Mouse (Mus musculus) heart, embryonic 14.5 days (tissue): ENCODE data around the gene Cbx5. TPM values are rescaled to one million over a fixed set of nuclear protein-coding genes. Genes with fewer than 3 reads are reported as not detected.

Experiments
- ATAC-seq: fragments of 200-750 bp; cut with Nextera tagmentation; 2 replicates; pipeline ENCODE4 v1.8.0; 2017; ENCODE audit warnings: low read depth, moderate TSS enrichment; ENCODE audit not compliant: insufficient number of reproducible peaks, insufficient read depth, low FRiP score
- H3K27ac ChIP-seq, 2 experiments: fragments of 200-500 bp in 1 of 2; fragments of 300-500 bp in 1 of 2; sonication (generic) in 1 of 2; replicated peaks in 1 of 2; 2 replicates each; pipeline ENCODE4 v1.5.1; 2012 to 2014; ENCODE audit warnings: low read depth in 2 of 2, low read length in 2 of 2, control low read depth in 1 of 2, mild to moderate bottlenecking in 1 of 2, mixed read lengths in 1 of 2; ENCODE audit not compliant: control insufficient read depth in 1 of 2, insufficient read depth in 1 of 2
- H3K27me3 ChIP-seq: fragments of 300-500 bp; sonication (generic); 2 replicates; pipeline ENCODE4 v1.6.1; 2014; ENCODE audit warnings: mild to moderate bottlenecking, low read length, control low read depth; ENCODE audit not compliant: control insufficient read depth, insufficient read depth
- H3K36me3 ChIP-seq: fragments of 300-500 bp; sonication (generic); 2 replicates; pipeline ENCODE4 v1.6.1; 2014; ENCODE audit warnings: mild to moderate bottlenecking, control low read depth, low read length, mixed read lengths; ENCODE audit not compliant: control insufficient read depth, insufficient read depth
- H3K4me1 ChIP-seq, 2 experiments: fragments of 200-500 bp in 1 of 2; fragments of 300-500 bp in 1 of 2; sonication (generic) in 1 of 2; 2 replicates each; pipeline ENCODE4 v1.6.1; 2012 to 2014; ENCODE audit warnings: low read length in 2 of 2, control low read depth in 1 of 2, mixed read lengths in 1 of 2; ENCODE audit not compliant: control insufficient read depth in 2 of 2, insufficient read depth in 2 of 2
- H3K4me2 ChIP-seq: fragments of 300-500 bp; sonication (generic); 2 replicates; pipeline ENCODE4 v1.6.1; 2014; ENCODE audit warnings: mild to moderate bottlenecking, low read length
- H3K4me3 ChIP-seq, 2 experiments: fragments of 200-500 bp in 1 of 2; fragments of 300-500 bp in 1 of 2; sonication (generic) in 1 of 2; 2 replicates each; pipeline ENCODE4 v1.5.1; 2012 to 2014; ENCODE audit warnings: low read length in 2 of 2, mild to moderate bottlenecking in 2 of 2, control low read depth in 1 of 2, low read depth in 1 of 2, moderate library complexity in 1 of 2; ENCODE audit not compliant: control insufficient read depth in 1 of 2, insufficient read depth in 1 of 2
- H3K9ac ChIP-seq: fragments of 300-500 bp; sonication (generic); 2 replicates; pipeline ENCODE4 v1.6.1; 2014; ENCODE audit warnings: mild to moderate bottlenecking, low read length
- H3K9me3 ChIP-seq: fragments of 300-500 bp; sonication (generic); 2 replicates; pipeline ENCODE4 v1.6.1; 2016; ENCODE audit warnings: low read length, control low read depth; ENCODE audit not compliant: control insufficient read depth
- WGBS: fragments of 180-500 bp; shearing (Covaris S2); extraction: QIAGEN DNeasy Blood & Tissue Kit; methylation state at CpG from one replicate; pipeline ENCODE4 v1.1.7; 2014; 5-methylcytosine and 5-hydroxymethylcytosine counted together
- polyA plus RNA-seq: library from polyadenylated mRNA; unstranded; fragments of >200 nt; fragmentation: Nextera tagmentation; extraction: Ambion mirVana; gene quantifications from 2 replicates; pipeline ENCODE4 v1.2.1, GENCODE M21; 2014

Gene Cbx5
- polyA plus RNA-seq, 1 experiment from 2014 or later: 105 TPM

- peaks cover 27% of the 10 kb centered on the region; the same call in 1 of the 2 replicates for H3K36me3 ChIP-seq
- peaks cover 6% of the 10 kb centered on the region; the same call in 1 of the 2 replicates for H3K27me3 ChIP-seq
- H3K9me3 ChIP-seq: no peaks in the 10 kb centered on the region
- peaks cover 0 to 3% of the 10 kb centered on the region in 2 experiments; a peak in 2 of 4 replicates for H3K4me1 ChIP-seq
- no peak overlapping the region for H3K4me3 ChIP-seq
- 74% methylated on average over 10 of the region's 10 CpGs for WGBS
- H3K27ac ChIP-seq: no peak overlapping the region
- no peak overlapping the region for H3K9ac ChIP-seq
- no peak for ATAC-seq
- no peak overlapping the region for H3K4me2 ChIP-seq
These were observed 82.0 kb downstream of the Cbx5 start for GRCm38 (mm10) chr15:103157585-103157984.

- Histone ChIP-seq H3K4me1 (no peaks in the 10 kb centered on the region), H3K4me3 (no peak overlapping the region), H3K36me3 (peaks cover 27% of the 10 kb centered on the region; the same call in 1 of the 2 replicates), H3K9ac (no peak overlapping the region), H3K4me2 (no peak overlapping the region), H3K9me3 (no peaks in the 10 kb centered on the region), H3K27me3 (peaks cover 6% of the 10 kb centered on the region; the same call in 1 of the 2 replicates), H3K27ac (no peak overlapping the region)
- 66% methylated on average over 7 of the region's 7 CpGs for WGBS
- ATAC-seq: no peak
These were observed 82.7 kb downstream of the Cbx5 start for GRCm38 (mm10) chr15:103156890-103157289.

- no peak overlapping the region for H3K4me2 ChIP-seq
- H3K27ac ChIP-seq: no peak overlapping the region
- H3K36me3 ChIP-seq: peaks cover 27% of the 10 kb centered on the region; the same call in 1 of the 2 replicates
- H3K27me3 ChIP-seq: peaks cover 16% of the 10 kb centered on the region
- no peaks in the 10 kb centered on the region for H3K4me1 ChIP-seq
- H3K9me3 ChIP-seq: no peaks in the 10 kb centered on the region
- ATAC-seq: no peak
- no peak overlapping the region for H3K4me3 ChIP-seq
- WGBS: 44% methylated on average over 32 of the region's 32 CpGs
- H3K9ac ChIP-seq: no peak overlapping the region
These were observed 84.0 kb downstream of the Cbx5 start for GRCm38 (mm10) chr15:103155366-103156321.

- Histone ChIP-seq H3K4me2 (no peak overlapping the region), H3K27me3 (peaks cover 37% of the 10 kb centered on the region), H3K27ac (no peak overlapping the region), H3K4me1 (no peaks in the 10 kb centered on the region), H3K9ac (no peak overlapping the region), H3K4me3 (no peak overlapping the region), H3K36me3 (peaks cover 27% of the 10 kb centered on the region; the same call in 1 of the 2 replicates), H3K9me3 (no peaks in the 10 kb centered on the region)
- WGBS: 83% methylated on average over 4 of the region's 4 CpGs
- no peak for ATAC-seq
These were observed 86.6 kb downstream of the Cbx5 start for GRCm38 (mm10) chr15:103152890-103153610.

- no peak for ATAC-seq
- Histone ChIP-seq H3K4me2 (no peak overlapping the region), H3K9me3 (no peaks in the 10 kb centered on the region), H3K27ac (no peak overlapping the region), H3K4me3 (no peak overlapping the region), H3K9ac (no peak overlapping the region), H3K27me3 (peaks cover 44% of the 10 kb centered on the region), H3K4me1 (no peaks in the 10 kb centered on the region), H3K36me3 (peaks cover 23% of the 10 kb centered on the region; the same call in 1 of the 2 replicates)
- WGBS: 74% methylated on average over 3 of the region's 3 CpGs
These were observed 87.2 kb downstream of the Cbx5 start for GRCm38 (mm10) chr15:103152371-103152770.

- Histone ChIP-seq H3K4me3 (no peak overlapping the region), H3K9me3 (no peaks in the 10 kb centered on the region), H3K27me3 (peaks cover 84% of the 10 kb centered on the region), H3K27ac (no peak overlapping the region), H3K36me3 (no peaks in the 10 kb centered on the region), H3K4me1 (peaks cover 2 to 7% of the 10 kb centered on the region in 2 experiments; a peak in 2 of 4 replicates), H3K9ac (no peak overlapping the region), H3K4me2 (no peak overlapping the region)
- WGBS: 64% methylated on average over 9 of the region's 9 CpGs
- ATAC-seq: no peak
These were observed 91.8 kb downstream of the Cbx5 start for GRCm38 (mm10) chr15:103147779-103148178.

- Histone ChIP-seq H3K9me3 (no peaks in the 10 kb centered on the region), H3K4me1 (peaks cover 2 to 7% of the 10 kb centered on the region in 2 experiments; a peak in 2 of 4 replicates), H3K9ac (no peak overlapping the region), H3K4me2 (peak overlapping the region; percentile 85), H3K27ac (no peak overlapping the region), H3K27me3 (peaks cover 85% of the 10 kb centered on the region), H3K36me3 (no peaks in the 10 kb centered on the region), H3K4me3 (peak overlapping the region in 1 of 2 experiments; percentile 49; a peak in 1 of 4 replicates)
- whole genome bisulfite sequencing: 20% methylated on average over 3 of the region's 3 CpGs
- no peak for ATAC-seq
These were observed 92.3 kb downstream of the Cbx5 start for GRCm38 (mm10) chr15:103147422-103147690.
